Mouse (Mus musculus): ENCODE measurements around the gene Dgki. TPM values are rescaled to one million over a fixed set of nuclear protein-coding genes. Genes with fewer than 3 reads are reported as not detected.

Dgki gene
- polyA plus RNA-seq, 1 experiment from 2014 or later: 2.8 TPM

DNA sequence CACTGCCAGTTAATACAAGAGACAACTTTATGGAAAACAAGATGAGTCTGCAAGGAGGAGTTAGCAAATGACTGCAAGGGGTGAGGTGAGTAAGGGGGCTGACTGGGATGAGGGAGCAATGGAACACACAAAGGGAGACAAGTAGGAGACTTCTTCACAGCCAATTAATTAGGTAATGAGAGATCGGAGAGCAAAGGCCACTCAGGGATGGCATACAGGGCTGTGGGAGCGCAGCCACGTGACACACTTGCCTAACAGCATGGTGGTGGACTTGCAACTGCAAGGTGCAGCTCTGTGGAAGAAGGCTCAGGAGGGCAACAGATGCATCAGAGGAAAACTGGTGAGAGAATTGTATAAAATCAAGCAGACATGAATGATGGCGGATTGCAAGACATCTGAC is 339.3 kb downstream of the Dgki start:
- no peaks in the 10 kb centered on the region for H3K9me3 ChIP-seq (ENCODE audit: control insufficient read depth, low read length)
- H3K4me2 ChIP-seq (ENCODE audit: low read depth): no peak overlapping the region
- H3K4me1 ChIP-seq (ENCODE audit: control insufficient read depth, insufficient read depth, low read length): no peaks in the 10 kb centered on the region
- ATAC-seq (ENCODE audit: insufficient read depth, low FRiP score, low TSS enrichment) (no peak), DNase-seq (ENCODE audit: low spot score) (no peak)
- WGBS: 84% methylated on average over 4 of the region's 4 CpGs
- no peak overlapping the region for H3K27ac ChIP-seq (ENCODE audit: low read depth, low read length)
- H3K4me3 ChIP-seq (ENCODE audit: low read depth, low read length): no peak overlapping the region
- no peak overlapping the region for H3K9ac ChIP-seq (ENCODE audit: low read length)
- no peaks in the 10 kb centered on the region for H3K27me3 ChIP-seq (ENCODE audit: control insufficient read depth, insufficient read depth, low read length)
- H3K36me3 ChIP-seq (ENCODE audit: control insufficient read depth, insufficient read depth, low read length): no peaks in the 10 kb centered on the region

DNA sequence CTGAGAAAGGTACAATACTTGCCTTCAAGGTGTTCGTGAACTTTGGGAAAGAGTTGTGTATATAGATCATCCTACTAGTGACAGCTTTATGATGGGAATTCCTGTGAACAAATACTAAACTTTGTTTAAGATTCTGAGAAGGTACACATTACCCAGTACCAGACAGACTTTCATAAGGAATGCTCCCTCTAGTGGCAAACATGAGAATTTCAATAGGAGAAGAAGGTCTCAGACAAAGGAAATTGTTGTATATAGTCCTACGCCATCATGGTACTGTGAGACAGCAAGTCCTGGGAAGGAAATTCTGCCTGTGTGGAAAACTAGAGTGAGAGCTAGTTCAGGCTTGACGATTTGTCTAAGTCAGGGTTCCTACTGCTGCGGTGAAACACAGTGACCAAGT is 344.7 kb downstream of the Dgki start:
- Histone ChIP-seq H3K4me2 (ENCODE audit: low read depth) (no peak overlapping the region), H3K4me1 (ENCODE audit: control insufficient read depth, insufficient read depth, low read length) (no peaks in the 10 kb centered on the region), H3K27ac (ENCODE audit: low read depth, low read length) (no peak overlapping the region), H3K4me3 (ENCODE audit: low read depth, low read length) (no peak overlapping the region), H3K9ac (ENCODE audit: low read length) (no peak overlapping the region), H3K27me3 (ENCODE audit: control insufficient read depth, insufficient read depth, low read length) (no peaks in the 10 kb centered on the region), H3K36me3 (ENCODE audit: control insufficient read depth, insufficient read depth, low read length) (no peaks in the 10 kb centered on the region), H3K9me3 (ENCODE audit: control insufficient read depth, low read length) (no peaks in the 10 kb centered on the region)
- no peak for ATAC-seq (ENCODE audit: insufficient read depth, low FRiP score, low TSS enrichment)
- WGBS: 86% methylated on average over 4 of the region's 4 CpGs
- no peak for DNase-seq (ENCODE audit: low spot score)

DNA sequence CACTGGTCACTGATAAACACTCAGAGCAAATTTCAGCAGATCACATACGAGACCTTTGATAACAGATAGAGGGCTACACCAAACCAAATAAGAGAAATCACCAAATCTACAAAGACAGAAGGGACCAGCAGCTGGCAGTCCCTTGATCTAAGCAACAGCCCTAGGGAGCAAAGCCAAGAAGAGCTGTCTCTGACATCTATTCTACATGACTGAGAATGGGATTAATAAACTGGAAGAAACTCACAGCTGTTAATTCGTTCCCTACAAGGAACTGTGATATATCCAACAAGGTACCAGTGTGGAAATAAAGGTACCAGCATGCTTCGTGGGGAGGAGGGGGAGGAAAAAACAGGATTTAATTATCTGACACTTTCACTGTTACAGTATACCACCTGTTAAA is 349.3 kb downstream of the Dgki start:
- 76% methylated on average over 3 of the region's 3 CpGs for WGBS

DNA sequence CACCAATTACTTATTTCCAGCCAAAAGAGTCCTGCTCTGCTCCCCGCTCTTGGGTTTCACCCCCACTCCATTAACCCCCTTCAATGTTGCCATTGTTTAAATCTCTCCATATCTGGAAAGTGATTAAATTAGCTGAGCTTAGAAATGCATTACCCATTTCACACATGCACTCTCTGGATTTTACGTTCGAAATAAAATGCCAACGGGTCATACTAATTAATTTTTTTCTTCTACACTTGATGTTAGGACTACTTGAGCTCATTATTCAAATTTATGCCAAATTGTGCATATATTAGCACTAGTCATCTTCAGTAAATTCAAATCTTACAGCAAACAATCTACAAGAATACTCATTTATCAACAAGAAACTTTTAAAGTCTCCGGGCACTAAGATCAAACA is 352.1 kb downstream of the Dgki start:
- ATAC-seq (ENCODE audit: insufficient read depth, low FRiP score, low TSS enrichment) (no peak), DNase-seq (ENCODE audit: low spot score) (no peak)
- no peak overlapping the region for H3K4me2 ChIP-seq (ENCODE audit: low read depth)
- no peaks in the 10 kb centered on the region for H3K4me1 ChIP-seq (ENCODE audit: control insufficient read depth, insufficient read depth, low read length)
- 88% methylated on average over 5 of the region's 5 CpGs for WGBS
- no peak overlapping the region for H3K9ac ChIP-seq (ENCODE audit: low read length)
- H3K27ac ChIP-seq (ENCODE audit: low read depth, low read length): no peak overlapping the region
- no peaks in the 10 kb centered on the region for H3K27me3 ChIP-seq (ENCODE audit: control insufficient read depth, insufficient read depth, low read length)
- no peak overlapping the region for H3K4me3 ChIP-seq (ENCODE audit: low read depth, low read length)
- H3K9me3 ChIP-seq (ENCODE audit: control insufficient read depth, low read length): no peaks in the 10 kb centered on the region
- no peaks in the 10 kb centered on the region for H3K36me3 ChIP-seq (ENCODE audit: control insufficient read depth, insufficient read depth, low read length)

More for the DNA sequence above, 349.3 kb downstream of the Dgki start:
- DNase-seq (ENCODE audit: low spot score) (no peak), ATAC-seq (ENCODE audit: insufficient read depth, low FRiP score, low TSS enrichment) (no peak)
- Histone ChIP-seq H3K27me3 (ENCODE audit: control insufficient read depth, insufficient read depth, low read length) (no peaks in the 10 kb centered on the region), H3K4me1 (ENCODE audit: control insufficient read depth, insufficient read depth, low read length) (no peaks in the 10 kb centered on the region), H3K27ac (ENCODE audit: low read depth, low read length) (no peak overlapping the region), H3K4me3 (ENCODE audit: low read depth, low read length) (no peak overlapping the region), H3K36me3 (ENCODE audit: control insufficient read depth, insufficient read depth, low read length) (no peaks in the 10 kb centered on the region), H3K4me2 (ENCODE audit: low read depth) (no peak overlapping the region), H3K9ac (ENCODE audit: low read length) (no peak overlapping the region), H3K9me3 (ENCODE audit: control insufficient read depth, low read length) (no peaks in the 10 kb centered on the region)

DNA sequence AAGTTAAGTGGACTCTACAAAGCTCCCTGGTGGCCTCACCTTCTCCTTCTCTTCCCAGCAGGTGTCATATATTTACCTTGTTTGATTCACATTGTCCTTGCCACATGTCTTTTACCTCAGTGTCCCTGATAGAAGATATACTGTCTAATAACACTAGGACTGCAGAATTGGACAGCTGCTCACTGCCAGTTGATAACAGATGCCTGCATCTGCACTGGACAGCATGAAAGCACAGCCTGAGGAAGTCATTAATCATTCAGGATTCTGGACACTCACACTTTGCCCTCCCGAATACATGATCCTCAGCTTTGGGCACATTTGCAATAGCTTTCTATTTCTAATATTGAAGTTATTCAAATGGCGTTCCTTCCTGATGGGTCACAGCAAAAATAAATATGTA is 362.5 kb downstream of the Dgki start:
- no peaks in the 10 kb centered on the region for H3K4me1 ChIP-seq (ENCODE audit: control insufficient read depth, insufficient read depth, low read length)
- H3K9ac ChIP-seq (ENCODE audit: low read length): no peak overlapping the region
- H3K36me3 ChIP-seq (ENCODE audit: control insufficient read depth, insufficient read depth, low read length): no peaks in the 10 kb centered on the region
- H3K9me3 ChIP-seq (ENCODE audit: control insufficient read depth, low read length): no peaks in the 10 kb centered on the region
- no peak overlapping the region for H3K27ac ChIP-seq (ENCODE audit: low read depth, low read length)
- ATAC-seq (ENCODE audit: insufficient read depth, low FRiP score, low TSS enrichment) (no peak), DNase-seq (ENCODE audit: low spot score) (no peak)
- no peak overlapping the region for H3K4me2 ChIP-seq (ENCODE audit: low read depth)
- H3K4me3 ChIP-seq (ENCODE audit: low read depth, low read length): no peak overlapping the region
- 38% methylated on average over 2 of the region's 2 CpGs for WGBS
- H3K27me3 ChIP-seq (ENCODE audit: control insufficient read depth, insufficient read depth, low read length): no peaks in the 10 kb centered on the region

DNA sequence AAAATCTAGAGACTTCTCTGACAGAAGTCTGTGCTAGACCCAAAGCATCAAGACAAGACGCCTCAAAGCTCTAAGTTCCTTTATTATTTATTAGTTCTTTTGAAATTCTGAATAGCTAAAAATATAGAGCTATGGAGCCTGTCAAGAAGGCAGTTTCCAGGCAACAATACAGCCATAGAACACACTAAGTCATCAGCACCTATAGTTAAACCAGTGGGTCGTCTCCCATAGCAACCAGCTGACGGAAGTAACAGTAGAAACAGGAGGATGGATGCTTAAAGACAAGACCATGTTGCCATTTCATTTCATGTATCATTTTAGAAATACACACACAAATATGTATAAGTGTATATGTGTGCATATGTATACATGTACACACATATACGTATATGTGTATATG is 363.2 kb downstream of the Dgki start:
- H3K4me3 ChIP-seq (ENCODE audit: low read depth, low read length): no peak overlapping the region
- H3K36me3 ChIP-seq (ENCODE audit: control insufficient read depth, insufficient read depth, low read length): no peaks in the 10 kb centered on the region
- H3K27me3 ChIP-seq (ENCODE audit: control insufficient read depth, insufficient read depth, low read length): no peaks in the 10 kb centered on the region
- H3K4me1 ChIP-seq (ENCODE audit: control insufficient read depth, insufficient read depth, low read length): no peaks in the 10 kb centered on the region
- WGBS: 81% methylated on average over 4 of the region's 4 CpGs
- no peaks in the 10 kb centered on the region for H3K9me3 ChIP-seq (ENCODE audit: control insufficient read depth, low read length)
- DNase-seq (ENCODE audit: low spot score) (no peak), ATAC-seq (ENCODE audit: insufficient read depth, low FRiP score, low TSS enrichment) (no peak)
- no peak overlapping the region for H3K27ac ChIP-seq (ENCODE audit: low read depth, low read length)
- no peak overlapping the region for H3K4me2 ChIP-seq (ENCODE audit: low read depth)
- H3K9ac ChIP-seq (ENCODE audit: low read length): no peak overlapping the region

DNA sequence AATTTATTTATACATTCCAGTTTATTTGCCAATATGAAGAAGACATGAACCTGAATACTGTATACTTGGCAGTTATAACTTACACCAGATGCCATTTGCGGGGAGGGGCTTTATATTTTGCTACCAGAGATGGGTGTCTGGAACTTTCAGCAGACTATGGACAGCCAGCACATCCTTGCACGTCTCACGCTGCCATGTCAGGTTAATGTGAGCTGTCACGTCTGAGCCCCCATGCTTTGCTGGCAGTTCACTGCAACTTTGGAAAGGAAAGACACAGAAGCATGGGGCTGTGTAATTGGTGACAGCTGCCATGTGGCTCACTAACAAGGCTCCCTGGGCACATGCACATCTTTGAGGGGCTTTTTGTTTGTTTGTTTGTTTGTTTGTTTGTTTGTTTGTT is 368.5 kb downstream of the Dgki start:
- Histone ChIP-seq H3K27me3 (ENCODE audit: control insufficient read depth, insufficient read depth, low read length) (no peaks in the 10 kb centered on the region), H3K9ac (ENCODE audit: low read length) (no peak overlapping the region), H3K27ac (ENCODE audit: low read depth, low read length) (no peak overlapping the region), H3K36me3 (ENCODE audit: control insufficient read depth, insufficient read depth, low read length) (no peaks in the 10 kb centered on the region), H3K9me3 (ENCODE audit: control insufficient read depth, low read length) (no peaks in the 10 kb centered on the region), H3K4me1 (ENCODE audit: control insufficient read depth, insufficient read depth, low read length) (no peaks in the 10 kb centered on the region), H3K4me2 (ENCODE audit: low read depth) (no peak overlapping the region), H3K4me3 (ENCODE audit: low read depth, low read length) (no peak overlapping the region)
- no peak for DNase-seq (ENCODE audit: low spot score)
- no peak for ATAC-seq (ENCODE audit: insufficient read depth, low FRiP score, low TSS enrichment)
- WGBS: 77% methylated on average over 4 of the region's 4 CpGs

DNA sequence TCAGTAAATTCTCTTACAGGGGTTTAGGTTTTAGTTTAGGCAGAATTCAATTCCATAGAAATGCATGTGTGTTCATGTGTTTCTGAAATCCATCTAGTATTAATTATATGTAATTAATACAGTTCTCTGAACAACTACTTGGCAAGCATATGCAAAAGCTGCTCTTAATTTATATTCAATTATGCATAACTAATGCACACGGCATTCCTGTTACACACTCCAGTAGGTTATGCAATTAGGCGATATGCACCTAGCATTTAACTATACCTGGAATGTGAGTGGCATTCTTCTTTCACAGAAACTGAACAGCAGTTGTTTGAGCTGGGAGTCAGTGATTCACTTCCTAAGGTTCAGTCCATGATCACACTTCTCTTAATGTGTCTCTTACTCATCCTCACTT is 370.2 kb downstream of the Dgki start:
- Histone ChIP-seq H3K9me3 (ENCODE audit: control insufficient read depth, low read length) (no peaks in the 10 kb centered on the region), H3K36me3 (ENCODE audit: control insufficient read depth, insufficient read depth, low read length) (no peaks in the 10 kb centered on the region), H3K4me1 (ENCODE audit: control insufficient read depth, insufficient read depth, low read length) (no peaks in the 10 kb centered on the region), H3K9ac (ENCODE audit: low read length) (no peak overlapping the region), H3K4me3 (ENCODE audit: low read depth, low read length) (no peak overlapping the region), H3K27ac (ENCODE audit: low read depth, low read length) (no peak overlapping the region), H3K27me3 (ENCODE audit: control insufficient read depth, insufficient read depth, low read length) (no peaks in the 10 kb centered on the region), H3K4me2 (ENCODE audit: low read depth) (no peak overlapping the region)
- ATAC-seq (ENCODE audit: insufficient read depth, low FRiP score, low TSS enrichment) (no peak), DNase-seq (ENCODE audit: low spot score) (no peak)
- 88% methylated on average over 2 of the region's 2 CpGs for WGBS

DNA sequence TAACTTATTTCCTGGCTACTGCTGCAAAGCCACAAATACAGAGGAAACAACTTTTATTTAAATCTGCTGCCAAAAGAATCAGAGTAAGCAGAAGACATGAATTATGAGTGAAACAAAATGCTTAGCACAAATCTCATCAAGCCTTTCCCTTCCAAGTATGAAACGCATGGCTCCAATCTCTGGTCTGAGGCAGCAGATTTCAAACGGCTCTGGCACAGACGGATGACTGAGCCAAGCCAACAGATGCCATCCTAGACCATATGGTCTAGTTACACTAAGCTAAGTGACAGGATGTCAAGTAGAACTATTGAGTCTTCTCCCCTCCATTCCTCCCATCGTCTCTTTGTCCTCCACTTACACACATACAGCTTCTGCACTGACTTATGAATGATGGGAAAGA is 373.5 kb downstream of the Dgki start:
- Histone ChIP-seq H3K4me1 (ENCODE audit: control insufficient read depth, insufficient read depth, low read length) (no peaks in the 10 kb centered on the region), H3K9ac (ENCODE audit: low read length) (no peak overlapping the region), H3K27ac (ENCODE audit: low read depth, low read length) (no peak overlapping the region), H3K4me2 (ENCODE audit: low read depth) (no peak overlapping the region), H3K27me3 (ENCODE audit: control insufficient read depth, insufficient read depth, low read length) (no peaks in the 10 kb centered on the region), H3K36me3 (ENCODE audit: control insufficient read depth, insufficient read depth, low read length) (no peaks in the 10 kb centered on the region), H3K4me3 (ENCODE audit: low read depth, low read length) (no peak overlapping the region), H3K9me3 (ENCODE audit: control insufficient read depth, low read length) (no peaks in the 10 kb centered on the region)
- ATAC-seq (ENCODE audit: insufficient read depth, low FRiP score, low TSS enrichment): no peak
- DNase-seq (ENCODE audit: low spot score): no peak
- 72% methylated on average over 4 of the region's 4 CpGs for WGBS

Data from neural tube, embryonic 11.5 days (tissue).